Mouse (Mus musculus) lung, adult 2 months (tissue): ENCODE measurements around the gene Spata13.

Experiments used
- CTCF ChIP-seq: fragments of 200-500 bp; IDR thresholded peaks from 2 replicates; pipeline ENCODE4 v1.5.1; 2011; ENCODE audit warnings: mild to moderate bottlenecking, low read length, control low read depth; ENCODE audit not compliant: insufficient read depth
- POLR2A ChIP-seq: fragments of 200-500 bp; IDR thresholded peaks from 2 replicates; pipeline ENCODE4 v1.6.1; 2011; ENCODE audit warnings: low read depth, mild to moderate bottlenecking, control low read depth, low read length, borderline replicate concordance; ENCODE audit errors: extremely low read depth

- TF ChIP-seq CTCF = no peak
- TF ChIP-seq POLR2A = no peak
Observed at GRCm38 (mm10) chr14:60796600-60797322, 163.0 kb downstream of the Spata13 start.
